Mouse (Mus musculus) spleen, postnatal 14 days (tissue): ENCODE measurements around the gene Polr2m.

ENCODE experiments used
- DNase-seq, 2 experiments: peaks; one replicate each; pipeline ENCODE4 v3.0.0; 2021 to 2022; ENCODE audit warnings: low spot score in 2 of 2

Polr2m gene

DNA sequence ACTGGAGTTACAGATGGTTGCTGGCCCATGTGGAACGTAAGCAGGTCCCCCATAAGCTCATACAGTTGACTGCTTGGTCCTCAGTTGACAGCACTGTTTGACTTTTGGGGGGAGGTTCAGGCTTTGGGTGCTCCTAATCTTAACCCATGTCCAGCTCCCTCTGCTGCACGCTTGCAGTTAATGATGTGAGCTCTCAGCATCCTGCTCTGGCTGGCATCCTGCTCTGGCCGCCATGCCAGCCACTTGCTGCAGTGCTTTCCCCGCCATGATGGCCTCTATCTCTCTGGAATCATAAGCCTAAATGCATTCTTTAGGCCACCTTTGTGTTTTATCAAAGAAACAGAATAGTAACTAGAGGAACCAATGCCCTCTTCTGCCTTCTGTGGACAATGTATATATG is 10.2 kb downstream of the Polr2m start:
- no peak for DNase-seq

DNA sequence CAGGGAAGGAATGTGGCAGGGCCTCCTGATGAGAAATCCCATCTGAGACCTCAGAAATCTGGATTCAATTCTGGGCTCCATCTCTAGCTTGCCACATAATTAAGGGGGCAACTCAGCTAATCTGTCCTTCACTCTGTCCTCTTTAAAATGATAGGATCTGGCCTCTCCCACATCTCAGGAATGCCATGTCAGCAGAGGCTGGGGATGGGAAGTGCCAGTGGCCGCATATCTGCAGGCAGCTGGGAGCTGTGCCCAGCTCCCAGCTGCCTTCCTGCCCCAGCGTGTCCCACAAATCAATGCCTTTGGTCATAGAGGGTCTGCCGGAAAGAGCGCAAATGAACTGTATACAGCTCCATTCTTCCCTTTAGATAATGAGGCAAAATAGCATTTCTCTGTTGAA is 18.3 kb downstream of the Polr2m start:
- no peak for DNase-seq

DNA sequence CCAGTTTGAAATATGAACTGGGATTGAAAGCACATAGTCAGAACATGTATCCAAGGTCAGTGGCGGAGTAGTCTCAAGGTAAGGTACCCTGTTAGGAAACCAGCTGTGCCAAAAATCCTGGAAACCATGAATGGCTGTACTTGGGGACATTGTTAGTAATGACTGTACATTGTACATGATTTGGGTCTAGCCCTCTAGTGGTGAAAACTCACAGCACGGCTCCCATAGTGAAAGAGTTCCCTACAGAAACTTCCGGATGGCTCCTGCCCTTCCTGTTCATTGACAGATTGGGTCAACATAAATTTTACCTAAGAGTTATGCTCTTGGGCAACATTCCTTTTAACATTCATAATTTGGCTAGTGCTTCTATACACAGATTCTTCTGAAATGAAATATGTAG is 19.6 kb downstream of the Polr2m start:
- no peak for DNase-seq

DNA sequence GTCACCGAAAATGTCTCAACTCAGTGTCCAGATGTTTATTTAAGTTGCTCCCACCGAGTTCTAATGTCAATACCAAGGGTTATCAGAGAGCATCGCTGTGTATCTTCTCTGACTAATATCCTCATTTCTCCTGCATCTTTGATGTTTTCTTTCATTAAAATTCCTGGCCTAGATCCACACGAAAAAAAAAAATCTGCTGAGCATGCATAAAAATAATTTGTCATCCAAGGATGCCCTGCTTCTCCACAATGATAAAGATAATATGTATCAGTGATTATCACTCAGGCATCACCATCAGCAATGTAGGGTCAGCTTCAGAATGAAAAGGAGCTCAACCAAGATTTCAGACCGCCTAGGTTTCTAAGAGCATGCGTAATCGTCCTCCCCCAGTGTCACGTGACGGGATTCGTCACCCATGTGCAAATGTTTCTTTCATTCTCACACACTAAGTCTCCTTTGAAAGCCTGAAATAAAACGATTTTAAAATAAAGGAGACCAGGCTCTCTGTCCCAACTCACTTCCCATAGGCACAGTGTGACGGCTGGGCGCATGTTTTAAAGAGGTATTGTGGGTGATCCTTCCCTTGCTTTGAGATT is 22.6 kb downstream of the Polr2m start:
- DNase-seq: no peak

DNA sequence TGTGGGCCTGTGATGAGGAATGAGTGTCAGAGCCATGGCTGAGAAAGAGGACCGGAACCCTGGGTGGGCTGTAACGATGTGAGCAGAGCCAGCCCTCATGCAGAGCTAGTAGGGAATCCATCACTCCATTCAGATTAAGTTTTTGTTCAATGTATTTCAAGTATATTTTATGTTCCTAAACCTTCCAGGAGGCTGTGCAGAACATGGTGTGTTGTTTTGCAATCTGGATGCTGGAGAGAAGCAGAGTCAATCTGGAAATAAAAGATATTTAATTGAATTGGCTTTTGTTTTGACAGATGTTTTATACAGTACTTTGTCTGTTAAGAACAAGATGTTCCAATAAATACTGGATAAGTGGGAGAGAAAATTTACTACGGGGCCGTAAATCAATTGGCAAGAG is 29.0 kb downstream of the Polr2m start:
- no peak for DNase-seq

DNA sequence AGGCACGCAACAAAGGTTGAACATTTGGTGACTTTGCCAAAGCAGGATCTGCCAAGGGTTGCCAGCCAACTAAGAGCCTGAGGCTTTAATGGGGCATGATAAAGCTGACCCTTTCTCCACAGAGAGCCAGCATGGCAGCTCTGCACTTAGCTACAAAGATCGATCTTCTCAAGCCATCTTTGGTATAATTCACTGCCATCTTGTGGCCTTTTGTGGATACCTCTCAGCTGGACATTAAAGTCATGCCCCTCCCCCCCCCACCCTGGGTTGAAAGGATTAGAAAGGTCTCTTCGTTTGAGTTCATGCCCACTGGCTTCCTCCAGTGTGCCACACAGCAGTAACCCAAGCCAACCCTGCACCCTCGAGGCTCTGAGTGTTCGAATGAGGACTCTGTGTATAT is 31.8 kb downstream of the Polr2m start:
- no peak for DNase-seq

DNA sequence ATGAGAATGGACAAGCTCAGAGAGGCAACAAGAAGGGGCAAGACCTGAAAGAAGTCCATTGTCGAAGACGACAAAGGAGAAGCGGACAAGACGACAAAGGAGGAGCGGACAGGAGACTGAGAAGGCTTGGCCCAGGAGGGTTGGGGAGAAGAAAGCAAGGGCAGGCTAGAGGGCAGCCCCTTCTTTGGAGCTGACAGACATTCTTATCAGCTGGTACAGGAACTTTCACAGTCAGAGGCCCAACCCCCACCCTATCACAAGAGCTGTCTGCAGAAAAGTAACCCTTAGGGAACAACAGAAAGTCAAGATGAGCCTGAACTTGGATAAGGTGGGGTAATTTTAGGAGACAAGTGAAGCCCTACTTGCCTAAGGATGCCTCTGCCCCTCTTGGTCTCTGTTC is 32.4 kb downstream of the Polr2m start:
- DNase-seq: no peak

DNA sequence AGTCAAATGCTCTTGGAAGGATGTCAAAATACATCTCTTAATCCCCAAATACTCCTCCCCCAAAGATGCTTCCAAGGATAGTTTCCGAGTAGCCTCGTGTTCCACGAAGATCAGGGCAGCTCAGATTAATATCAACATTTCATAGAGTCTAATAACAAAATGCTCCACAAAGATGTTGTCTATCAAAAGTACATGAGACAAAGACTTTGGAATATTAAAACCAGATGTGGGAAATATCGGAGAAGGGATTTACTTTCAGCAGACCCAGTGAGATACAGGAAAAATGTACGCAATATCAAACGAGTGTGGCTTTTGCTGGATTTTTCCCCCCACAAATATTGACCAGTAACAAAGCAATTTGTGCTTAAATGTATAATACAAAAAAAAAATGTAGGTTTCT is 35.1 kb downstream of the Polr2m start:
- no peak for DNase-seq

DNA sequence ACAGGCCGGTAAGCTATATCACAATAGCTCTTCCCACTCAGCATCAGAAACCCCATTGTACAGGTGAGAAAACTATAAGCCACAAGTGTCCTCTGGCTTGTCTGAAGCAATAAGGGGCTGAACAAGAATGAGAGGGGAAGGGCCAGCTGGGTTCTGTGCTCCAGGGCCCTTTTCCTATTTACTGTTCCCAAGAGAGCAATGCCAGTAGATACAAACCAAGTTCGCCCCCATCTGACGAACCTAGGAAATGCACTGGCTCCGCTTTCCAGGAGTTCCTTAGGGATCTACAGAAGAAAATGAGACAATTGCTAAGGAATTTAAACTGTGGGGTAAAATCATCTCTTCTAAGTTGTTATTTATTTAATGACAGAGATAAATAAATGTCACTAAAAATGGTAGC is 38.2 kb downstream of the Polr2m start:
- no peak for DNase-seq

DNA sequence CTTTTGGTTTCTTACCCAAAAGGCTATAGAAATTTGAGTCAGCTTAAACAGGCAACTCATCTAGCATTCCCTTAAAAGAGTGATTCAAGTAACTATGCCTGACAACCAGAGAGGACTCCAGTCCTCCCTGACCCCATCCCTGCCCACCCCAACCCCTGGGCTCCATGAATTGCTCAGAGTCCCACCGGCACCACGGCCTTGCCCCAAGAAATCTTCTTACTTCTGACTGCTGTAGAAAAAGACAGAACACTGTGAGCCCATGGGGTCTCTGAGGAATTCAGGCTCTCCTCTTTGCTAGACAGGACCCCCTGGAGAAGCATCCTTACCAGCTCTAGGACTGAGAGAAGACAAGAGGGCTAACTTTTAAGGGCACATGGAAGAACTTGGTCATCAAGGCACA is 40.4 kb downstream of the Polr2m start:
- no peak for DNase-seq

DNA sequence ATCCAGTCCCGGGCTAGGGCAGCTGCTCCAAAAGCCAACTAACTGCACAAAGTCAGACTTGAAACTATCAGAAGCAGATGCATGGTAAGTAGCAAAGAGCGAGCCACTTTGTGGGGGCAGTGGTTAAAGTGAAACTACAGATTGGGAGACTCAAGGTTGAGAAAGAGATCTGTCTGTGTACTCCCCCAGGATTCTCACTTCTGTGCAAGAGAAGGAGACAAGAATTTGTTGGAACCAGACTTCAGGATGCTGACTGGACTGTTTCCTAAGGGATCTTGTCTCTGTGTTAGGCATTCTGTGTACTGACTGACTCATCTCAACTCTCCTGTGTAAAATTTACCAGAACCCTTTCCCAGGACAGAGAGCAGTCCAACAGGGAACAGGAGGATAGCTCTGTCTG is 47.6 kb downstream of the Polr2m start:
- no peak for DNase-seq
